Mouse (Mus musculus) embryonic facial prominence, embryonic 11.5 days (tissue): ENCODE measurements around the gene Foxs1. TPM values are rescaled to one million over a fixed set of nuclear protein-coding genes. Genes with fewer than 3 reads are reported as not detected.

Source experiments
- ATAC-seq: fragments of 200-750 bp; cut with Nextera tagmentation; replicated peaks from 2 replicates; pipeline ENCODE4 v1.8.0; 2017; ENCODE audit warnings: low read depth; ENCODE audit not compliant: insufficient number of reproducible peaks, low FRiP score, low TSS enrichment
- DNase-seq: peaks from one replicate; pipeline ENCODE4 v3.0.0-alpha.2; 2015; ENCODE audit warnings: low spot score
- H3K27ac ChIP-seq: fragments of 300-500 bp; sonication (generic); replicated peaks from 2 replicates; pipeline ENCODE4 v1.5.1; 2014; ENCODE audit warnings: mild to moderate bottlenecking, low read depth, low read length, control low read depth
- H3K27me3 ChIP-seq: fragments of 300-500 bp; sonication (generic); 2 replicates; pipeline ENCODE4 v1.6.1; 2014; ENCODE audit warnings: mild to moderate bottlenecking, low read length, moderate library complexity, mixed read lengths; ENCODE audit not compliant: control insufficient read depth, insufficient read depth
- H3K36me3 ChIP-seq: fragments of 300-500 bp; sonication (generic); replicated peaks from 2 replicates; pipeline ENCODE4 v1.6.1; 2014; ENCODE audit warnings: low read depth, mild to moderate bottlenecking, low read length, moderate library complexity, mixed read lengths; ENCODE audit not compliant: control insufficient read depth, insufficient read depth
- H3K4me1 ChIP-seq: fragments of 300-500 bp; sonication (generic); 2 replicates; pipeline ENCODE4 v1.6.1; 2014; ENCODE audit warnings: low read length, mixed read lengths; ENCODE audit not compliant: control insufficient read depth, insufficient read depth
- H3K4me2 ChIP-seq: fragments of 300-500 bp; sonication (generic); 2 replicates; pipeline ENCODE4 v1.6.1; 2014; ENCODE audit warnings: low read depth, mild to moderate bottlenecking, control low read depth, low read length, moderate library complexity
- H3K4me3 ChIP-seq: fragments of 300-500 bp; sonication (generic); 2 replicates; pipeline ENCODE4 v1.5.1; 2014; ENCODE audit warnings: low read depth, low read length, control low read depth
- H3K9ac ChIP-seq: fragments of 300-500 bp; sonication (generic); replicated peaks from 2 replicates; pipeline ENCODE4 v1.6.1; 2014; ENCODE audit warnings: mild to moderate bottlenecking, control low read depth, low read length
- H3K9me3 ChIP-seq: fragments of 300-500 bp; sonication (generic); replicated peaks from 2 replicates; pipeline ENCODE4 v1.6.1; 2016; ENCODE audit warnings: mild to moderate bottlenecking, low read length, inconsistent platforms, mixed read lengths; ENCODE audit not compliant: control insufficient read depth
- WGBS: fragments of 180-500 bp; shearing (Covaris S2); extraction: QIAGEN DNeasy Blood & Tissue Kit; methylation state at CpG from one replicate; pipeline ENCODE4 v1.1.7; 2014; 5-methylcytosine and 5-hydroxymethylcytosine counted together
- polyA plus RNA-seq: library from polyadenylated mRNA; unstranded; fragments of >200 nt; fragmentation: Nextera tagmentation; extraction: Ambion mirVana; gene quantifications from 2 replicates; pipeline ENCODE4 v1.2.1, GENCODE M21; 2014

Foxs1 gene
- polyA plus RNA-seq, 1 experiment from 2014 or later = 0.79 TPM

DNA sequence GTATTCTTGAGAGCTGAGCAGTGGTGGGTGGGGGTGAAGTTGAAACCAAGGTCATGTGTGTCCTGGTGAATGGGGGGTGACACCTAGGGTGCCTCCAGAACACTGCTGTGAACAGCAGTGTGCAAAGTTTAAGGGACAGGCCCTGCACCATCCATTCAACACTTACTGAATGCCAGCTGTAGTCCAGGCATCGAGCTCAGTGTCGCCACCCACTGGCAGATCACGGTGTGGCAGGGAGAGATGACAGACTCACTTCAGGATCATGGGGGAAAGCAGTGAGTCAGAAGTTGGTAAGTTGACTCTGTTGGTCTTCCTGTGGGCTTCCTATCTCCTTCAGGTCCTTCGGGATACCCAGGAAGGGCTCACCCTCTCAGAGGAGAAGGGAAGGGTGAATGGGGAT, 6.8 kb upstream of the Foxs1 start:
- Histone ChIP-seq H3K4me1 (no peaks in the 10 kb centered on the region; the same call in 1 of the 2 replicates), H3K9ac (no peak overlapping the region), H3K36me3 (no peaks in the 10 kb centered on the region), H3K27ac (no peak overlapping the region), H3K4me2 (no peak overlapping the region), H3K9me3 (no peaks in the 10 kb centered on the region), H3K27me3 (peaks cover 37% of the 10 kb centered on the region), H3K4me3 (no peak overlapping the region)
- 15% methylated on average over 4 of the region's 4 CpGs for WGBS
- DNase-seq (peak; percentile 49), ATAC-seq (no peak)

DNA sequence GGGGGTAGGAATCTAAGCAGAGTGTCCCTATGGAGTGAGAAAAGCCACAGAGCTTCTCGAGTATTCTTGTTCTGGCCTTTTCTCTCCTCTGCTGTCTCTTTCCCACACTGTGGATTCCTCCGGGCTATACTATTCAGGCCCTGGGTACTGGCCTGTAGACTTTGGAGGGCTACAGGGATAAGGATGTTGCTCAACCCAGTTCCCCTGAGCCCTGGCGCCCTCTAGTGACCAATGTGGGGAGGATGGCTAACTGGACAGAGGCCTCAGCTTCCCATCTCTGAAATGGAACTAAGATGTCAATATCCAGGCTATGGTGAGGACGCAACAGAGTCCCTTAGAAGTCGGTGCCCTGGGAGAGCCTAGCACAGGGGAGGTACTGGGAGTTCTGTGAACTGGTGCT, 606 bp upstream of the Foxs1 start:
- Histone ChIP-seq H3K27me3 (no peaks in the 10 kb centered on the region), H3K9me3 (no peaks in the 10 kb centered on the region), H3K4me3 (no peak overlapping the region), H3K36me3 (no peaks in the 10 kb centered on the region), H3K9ac (no peak overlapping the region), H3K4me2 (no peak overlapping the region), H3K4me1 (no peaks in the 10 kb centered on the region), H3K27ac (no peak overlapping the region)
- 25% methylated on average over 5 of the region's 5 CpGs for WGBS
- peak; percentile 70 for DNase-seq
- no peak for ATAC-seq

DNA sequence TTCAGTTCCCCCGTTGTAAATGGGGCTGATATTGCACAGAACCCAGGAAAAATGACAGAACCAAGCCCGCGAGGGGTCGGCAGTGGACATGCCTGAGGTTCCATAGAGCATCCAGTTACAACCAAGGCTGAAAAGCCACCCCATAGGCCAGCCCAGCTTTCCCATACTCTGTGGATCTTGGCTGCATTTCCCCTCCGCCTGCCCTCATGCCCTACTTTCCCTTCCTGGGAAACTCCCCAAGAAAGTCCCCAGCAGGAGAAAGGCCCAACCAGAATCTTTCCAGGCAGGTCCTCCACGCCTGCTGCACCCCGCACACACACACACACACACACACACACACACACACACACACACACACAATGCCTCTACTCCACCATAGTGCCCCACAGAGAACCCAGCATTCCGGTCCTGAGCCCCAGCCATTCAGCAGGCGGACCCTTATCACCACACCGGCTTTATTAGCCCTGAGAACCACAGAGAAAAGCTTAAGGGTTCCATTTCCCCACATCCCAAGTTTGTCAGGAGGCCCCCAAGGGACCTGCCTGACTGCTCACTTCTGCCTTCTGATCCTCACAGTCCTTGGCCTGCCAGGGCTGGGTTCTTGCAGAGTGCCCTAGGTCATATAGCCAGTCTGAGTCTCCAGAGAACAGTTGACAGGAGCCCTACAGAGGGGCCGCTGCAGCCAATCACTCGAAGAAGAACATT, 1.4 kb downstream of the Foxs1 start:
- H3K27ac ChIP-seq = no peak overlapping the region

DNA sequence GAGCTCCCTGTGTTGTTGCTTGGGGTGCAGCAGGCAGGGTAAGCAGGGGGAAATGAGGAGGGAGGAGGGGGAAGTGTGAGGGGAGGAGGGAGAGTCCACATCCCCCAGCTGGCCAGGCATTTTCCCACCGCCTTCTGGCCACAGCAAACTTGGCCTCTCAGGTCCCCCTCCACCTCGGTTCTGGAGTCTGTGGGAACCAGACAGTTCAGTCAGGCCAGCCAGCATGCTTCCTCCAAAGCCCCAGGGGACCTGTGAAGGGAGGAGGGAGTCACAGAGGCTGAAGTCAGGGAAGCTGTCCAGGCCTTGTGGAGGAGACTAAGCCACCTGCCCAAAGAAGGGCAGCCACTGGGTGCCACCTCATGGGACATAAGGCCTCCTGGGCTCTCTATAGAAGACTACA, 2.7 kb downstream of the Foxs1 start:
- H3K27me3 ChIP-seq = no peaks in the 10 kb centered on the region
- H3K4me2 ChIP-seq = no peak overlapping the region
- 27% methylated on average over 2 of the region's 2 CpGs for WGBS
- H3K9me3 ChIP-seq = no peaks in the 10 kb centered on the region
- DNase-seq (no peak), ATAC-seq (no peak)
- H3K4me1 ChIP-seq = peaks cover 5% of the 10 kb centered on the region
- no peak overlapping the region for H3K9ac ChIP-seq
- no peak overlapping the region for H3K27ac ChIP-seq
- no peaks in the 10 kb centered on the region for H3K36me3 ChIP-seq
- H3K4me3 ChIP-seq = no peak overlapping the region

More for the DNA sequence above, 1.4 kb downstream of the Foxs1 start:
- no peak overlapping the region for H3K9ac ChIP-seq
- H3K4me2 ChIP-seq = no peak overlapping the region
- no peaks in the 10 kb centered on the region for H3K27me3 ChIP-seq
- 70% methylated on average over 12 of the region's 12 CpGs for WGBS
- H3K9me3 ChIP-seq = no peaks in the 10 kb centered on the region
- no peak for ATAC-seq
- no peaks in the 10 kb centered on the region; the same call in 1 of the 2 replicates for H3K4me1 ChIP-seq
- no peak for DNase-seq
- no peak overlapping the region for H3K4me3 ChIP-seq
- no peaks in the 10 kb centered on the region for H3K36me3 ChIP-seq

DNA sequence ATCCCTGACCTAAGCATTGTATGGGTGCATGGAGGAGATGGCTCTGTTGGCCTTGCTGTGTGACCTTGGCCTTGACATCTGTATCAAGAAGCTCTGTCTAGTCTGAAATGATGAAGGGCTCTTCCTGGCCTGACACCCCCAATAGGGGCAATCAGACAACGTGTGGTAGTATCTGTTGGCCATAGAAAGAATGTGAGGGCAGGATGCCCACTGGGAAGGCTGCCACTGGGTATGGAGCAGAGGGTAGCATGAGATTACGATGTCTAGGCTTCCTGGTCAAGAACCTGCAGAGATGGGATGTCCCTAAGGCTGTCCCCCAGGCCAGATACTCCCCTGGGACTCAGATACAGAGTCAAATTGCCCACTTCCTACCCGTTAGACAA, 4.0 kb downstream of the Foxs1 start:
- H3K27ac ChIP-seq = no peak overlapping the region
- no peak overlapping the region for H3K4me2 ChIP-seq
- no peaks in the 10 kb centered on the region for H3K9me3 ChIP-seq
- ATAC-seq (no peak), DNase-seq (no peak)
- no peak overlapping the region for H3K4me3 ChIP-seq
- H3K9ac ChIP-seq = no peak overlapping the region
- H3K4me1 ChIP-seq = peaks cover 7% of the 10 kb centered on the region
- WGBS = 70% methylated on average over 3 of the region's 3 CpGs
- H3K36me3 ChIP-seq = no peaks in the 10 kb centered on the region
- H3K27me3 ChIP-seq = no peaks in the 10 kb centered on the region

DNA sequence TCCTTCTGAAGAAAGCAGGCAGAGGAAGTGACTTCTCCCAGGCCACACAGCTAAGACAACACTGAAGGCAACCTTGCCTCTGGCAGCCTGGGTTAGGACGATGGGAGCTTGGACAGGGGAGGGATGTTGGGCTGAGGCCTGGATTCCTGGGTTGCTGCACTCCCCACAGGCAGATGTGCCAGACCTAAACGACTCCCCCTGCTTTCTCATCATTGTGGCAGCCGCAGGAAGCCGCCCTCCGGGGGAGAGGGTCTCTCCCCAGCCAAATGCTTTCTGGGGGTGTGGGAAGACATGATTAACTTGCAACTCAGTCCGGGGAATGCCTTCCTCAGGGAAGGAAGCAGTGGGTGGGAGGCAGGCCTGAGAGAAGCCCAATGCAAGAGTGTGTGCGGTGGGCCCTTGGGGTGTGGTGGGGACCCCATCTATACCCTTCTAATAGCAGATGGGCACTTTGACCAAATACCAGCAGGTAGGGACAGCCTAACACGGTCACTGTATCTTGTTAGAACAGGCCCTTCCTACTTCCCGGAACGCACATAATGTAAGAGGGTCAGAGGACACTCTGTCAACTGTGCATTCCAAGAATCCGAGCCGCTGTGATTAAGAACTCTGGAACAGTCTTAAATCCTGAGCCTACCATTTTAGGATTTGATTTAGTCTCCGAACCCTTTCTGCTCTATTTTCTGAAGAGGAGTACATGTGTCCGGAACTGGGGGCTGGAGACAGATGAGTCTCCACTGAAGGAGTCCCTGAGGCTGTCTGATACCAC, 4.6 kb downstream of the Foxs1 start:
- H3K9ac ChIP-seq = no peak overlapping the region; the same call in 1 of the 2 replicates
- no peak overlapping the region for H3K4me3 ChIP-seq
- no peak overlapping the region for H3K27ac ChIP-seq
- no peaks in the 10 kb centered on the region for H3K27me3 ChIP-seq
- DNase-seq (no peak), ATAC-seq (no peak)
- no peaks in the 10 kb centered on the region for H3K36me3 ChIP-seq
- H3K4me2 ChIP-seq = no peak overlapping the region
- 42% methylated on average over 14 of the region's 14 CpGs for WGBS
- no peaks in the 10 kb centered on the region for H3K9me3 ChIP-seq
- H3K4me1 ChIP-seq = peaks cover 7% of the 10 kb centered on the region

DNA sequence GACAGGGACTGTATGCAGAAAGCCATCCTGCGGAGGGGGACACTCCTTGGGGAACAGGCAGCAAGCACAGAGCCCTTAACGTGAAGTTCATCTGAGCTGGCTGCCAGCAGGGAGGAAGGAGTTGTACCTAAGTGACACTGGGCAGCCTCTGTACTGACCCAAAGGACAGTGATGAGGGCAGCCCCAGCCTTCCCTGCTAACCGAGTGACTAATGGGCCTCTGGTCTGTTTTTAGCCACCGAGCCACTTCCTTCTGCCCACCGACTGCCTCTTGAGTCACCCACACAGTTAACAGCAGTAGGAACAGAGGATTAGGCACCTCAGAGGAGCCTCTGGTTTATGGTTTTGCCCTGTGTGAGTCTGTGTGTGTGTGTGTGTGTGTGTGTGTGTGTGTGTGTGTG, 5.6 kb downstream of the Foxs1 start:
- no peak overlapping the region for H3K4me3 ChIP-seq
- 61% methylated on average over 5 of the region's 5 CpGs for WGBS
- H3K9me3 ChIP-seq = no peaks in the 10 kb centered on the region
- no peak for DNase-seq
- H3K27ac ChIP-seq = no peak overlapping the region
- no peak overlapping the region for H3K9ac ChIP-seq
- peaks cover 7% of the 10 kb centered on the region for H3K4me1 ChIP-seq
- no peaks in the 10 kb centered on the region for H3K36me3 ChIP-seq
- no peaks in the 10 kb centered on the region for H3K27me3 ChIP-seq
- ATAC-seq = no peak
- no peak overlapping the region for H3K4me2 ChIP-seq

DNA sequence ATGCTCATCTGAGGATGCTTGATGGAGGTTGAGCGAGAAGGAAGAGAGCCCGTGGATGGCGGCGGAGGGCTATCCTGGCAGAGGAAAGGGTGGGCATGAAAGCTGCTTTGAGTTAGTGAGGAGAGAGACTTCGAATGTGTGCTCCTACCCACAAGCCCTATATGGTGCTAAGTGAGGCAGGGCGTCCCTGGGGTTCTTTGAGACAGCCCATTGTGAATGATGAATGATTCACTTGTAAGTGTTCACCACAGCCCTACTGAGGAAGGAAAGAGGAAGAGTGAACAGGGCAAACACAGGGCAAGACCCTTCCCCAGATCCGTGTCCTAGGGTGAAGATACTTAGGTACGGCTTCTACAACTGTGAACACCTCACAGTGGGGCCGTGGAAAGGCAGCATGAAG, 6.1 kb downstream of the Foxs1 start:
- no peaks in the 10 kb centered on the region for H3K36me3 ChIP-seq
- H3K27ac ChIP-seq = no peak overlapping the region
- 56% methylated on average over 9 of the region's 9 CpGs for WGBS
- H3K4me2 ChIP-seq = no peak overlapping the region
- no peak for ATAC-seq
- H3K4me1 ChIP-seq = peaks cover 9% of the 10 kb centered on the region
- H3K27me3 ChIP-seq = no peaks in the 10 kb centered on the region
- no peak for DNase-seq
- no peak overlapping the region for H3K9ac ChIP-seq
- no peak overlapping the region for H3K4me3 ChIP-seq
- no peaks in the 10 kb centered on the region for H3K9me3 ChIP-seq
